Mouse (Mus musculus) ES-Bruce4 (cell line): ENCODE results near the gene Il4ra.

Experiments
- CTCF ChIP-seq: IDR thresholded peaks from one replicate; pipeline ENCODE4 v1.8.1; 2011; ENCODE audit warnings: low read depth, low read length
- EP300 ChIP-seq: IDR thresholded peaks from 2 replicates; pipeline ENCODE4 v1.6.1; 2011; ENCODE audit warnings: low read depth, low read length; ENCODE audit not compliant: insufficient read depth
- POLR2A ChIP-seq: IDR thresholded peaks from one replicate; pipeline ENCODE4 v1.8.1; 2011; ENCODE audit warnings: low read length; ENCODE audit not compliant: insufficient read depth

- TF ChIP-seq POLR2A (no peak), CTCF (no peak), EP300 (no peak)
Observed at GRCm38 (mm10) chr7:125511432-125511831, 40.5 kb upstream of the Il4ra start.
